Mouse (Mus musculus): ENCODE measurements around the gene Laptm5.

The Laptm5 gene

GRCm38 (mm10) chr4:130876016-130876726 is 36.8 kb upstream of the Laptm5 start:
- peaks cover 40% of the 10 kb centered on the region for H3K27me3 ChIP-seq (ENCODE audit: insufficient read depth, low read length)
- peaks cover 13% of the 10 kb centered on the region for H3K4me1 ChIP-seq (replicated peaks; ENCODE audit: low read depth, low read length)
- no peak overlapping the region for H3K4me3 ChIP-seq (replicated peaks; ENCODE audit: low read length)
- H3K9me3 ChIP-seq (ENCODE audit: low read length): no peaks in the 10 kb centered on the region
- no peak for TF ChIP-seq CTCF (conservative IDR thresholded peaks at IDR 0.05; ENCODE audit: low read length)
- H3K36me3 ChIP-seq (ENCODE audit: insufficient read depth, low read length): no peaks in the 10 kb centered on the region

- H3K27me3 ChIP-seq (ENCODE audit: insufficient read depth, low read length): peaks cover 44% of the 10 kb centered on the region
- no peaks in the 10 kb centered on the region for H3K36me3 ChIP-seq (ENCODE audit: insufficient read depth, low read length)
- H3K9me3 ChIP-seq (ENCODE audit: low read length): no peaks in the 10 kb centered on the region
- H3K4me1 ChIP-seq (replicated peaks; ENCODE audit: low read depth, low read length): peaks cover 26% of the 10 kb centered on the region
- no peak for TF ChIP-seq NANOG (IDR thresholded peaks at IDR 0.05; ENCODE audit: borderline replicate concordance, low read length)
- TF ChIP-seq CTCF (conservative IDR thresholded peaks at IDR 0.05; ENCODE audit: low read length): peak; percentile 67
- H3K4me3 ChIP-seq (replicated peaks; ENCODE audit: low read length): no peak overlapping the region
Measured at GRCm38 (mm10) chr4:130878273-130879047, 34.5 kb upstream of the Laptm5 start.

- no peak for TF ChIP-seq CTCF (conservative IDR thresholded peaks at IDR 0.05; ENCODE audit: low read length)
- no peak for TF ChIP-seq NANOG (IDR thresholded peaks at IDR 0.05; ENCODE audit: borderline replicate concordance, low read length)
- TF ChIP-seq POU5F1 (IDR thresholded peaks at IDR 0.05; ENCODE audit: borderline replicate concordance, low read length): no peak
- Histone ChIP-seq H3K27me3 (ENCODE audit: insufficient read depth, low read length) (peaks cover 44% of the 10 kb centered on the region), H3K4me1 (replicated peaks; ENCODE audit: low read depth, low read length) (peaks cover 27% of the 10 kb centered on the region), H3K9me3 (ENCODE audit: low read length) (no peaks in the 10 kb centered on the region), H3K4me3 (replicated peaks; ENCODE audit: low read length) (no peak overlapping the region), H3K36me3 (ENCODE audit: insufficient read depth, low read length) (no peaks in the 10 kb centered on the region)
Measured at GRCm38 (mm10) chr4:130879048-130879384, 33.9 kb upstream of the Laptm5 start.

- no peak for TF ChIP-seq CTCF (conservative IDR thresholded peaks at IDR 0.05; ENCODE audit: low read length)
- Histone ChIP-seq H3K36me3 (ENCODE audit: insufficient read depth, low read length) (no peaks in the 10 kb centered on the region), H3K9me3 (ENCODE audit: low read length) (no peaks in the 10 kb centered on the region), H3K27me3 (ENCODE audit: insufficient read depth, low read length) (peaks cover 24% of the 10 kb centered on the region), H3K4me3 (replicated peaks; ENCODE audit: low read length) (no peak overlapping the region), H3K4me1 (replicated peaks; ENCODE audit: low read depth, low read length) (peaks cover 30% of the 10 kb centered on the region)
Measured at GRCm38 (mm10) chr4:130881336-130881735, 31.6 kb upstream of the Laptm5 start.

- Histone ChIP-seq H3K36me3 (ENCODE audit: insufficient read depth, low read length) (no peaks in the 10 kb centered on the region), H3K4me1 (replicated peaks; ENCODE audit: low read depth, low read length) (peaks cover 30% of the 10 kb centered on the region), H3K9me3 (ENCODE audit: low read length) (no peaks in the 10 kb centered on the region), H3K4me3 (replicated peaks; ENCODE audit: low read length) (no peak overlapping the region), H3K27me3 (ENCODE audit: insufficient read depth, low read length) (peaks cover 12% of the 10 kb centered on the region)
- TF ChIP-seq CTCF (conservative IDR thresholded peaks at IDR 0.05; ENCODE audit: low read length) (no peak), POU5F1 (IDR thresholded peaks at IDR 0.05; ENCODE audit: borderline replicate concordance, low read length) (no peak), NANOG (IDR thresholded peaks at IDR 0.05; ENCODE audit: borderline replicate concordance, low read length) (no peak)
Measured at GRCm38 (mm10) chr4:130882762-130883161, 30.2 kb upstream of the Laptm5 start.

GRCm38 (mm10) chr4:130883820-130884533 is 28.9 kb upstream of the Laptm5 start:
- H3K36me3 ChIP-seq (ENCODE audit: insufficient read depth, low read length): no peaks in the 10 kb centered on the region
- H3K4me3 ChIP-seq (replicated peaks; ENCODE audit: low read length): no peak overlapping the region
- H3K27me3 ChIP-seq (ENCODE audit: insufficient read depth, low read length): peaks cover 12% of the 10 kb centered on the region
- no peaks in the 10 kb centered on the region for H3K9me3 ChIP-seq (ENCODE audit: low read length)
- peaks cover 27% of the 10 kb centered on the region for H3K4me1 ChIP-seq (replicated peaks; ENCODE audit: low read depth, low read length)
- no peak for TF ChIP-seq NANOG (IDR thresholded peaks at IDR 0.05; ENCODE audit: borderline replicate concordance, low read length)
- TF ChIP-seq POU5F1 (IDR thresholded peaks at IDR 0.05; ENCODE audit: borderline replicate concordance, low read length): no peak
- no peak for TF ChIP-seq CTCF (conservative IDR thresholded peaks at IDR 0.05; ENCODE audit: low read length)

GRCm38 (mm10) chr4:130887148-130887745 is 25.7 kb upstream of the Laptm5 start:
- Histone ChIP-seq H3K36me3 (ENCODE audit: insufficient read depth, low read length) (no peaks in the 10 kb centered on the region), H3K4me1 (replicated peaks; ENCODE audit: low read depth, low read length) (peaks cover 21% of the 10 kb centered on the region), H3K9me3 (ENCODE audit: low read length) (no peaks in the 10 kb centered on the region), H3K4me3 (replicated peaks; ENCODE audit: low read length) (no peak overlapping the region), H3K27me3 (ENCODE audit: insufficient read depth, low read length) (0 out of 2 replicates have a peak, but pooled peaks cover 4% of the 10 kb centered on the region)
- no peak for TF ChIP-seq CTCF (conservative IDR thresholded peaks at IDR 0.05; ENCODE audit: low read length)
- TF ChIP-seq NANOG (IDR thresholded peaks at IDR 0.05; ENCODE audit: borderline replicate concordance, low read length): no peak
- TF ChIP-seq POU5F1 (IDR thresholded peaks at IDR 0.05; ENCODE audit: borderline replicate concordance, low read length): no peak

- Histone ChIP-seq H3K4me3 (replicated peaks; ENCODE audit: low read length) (no peak overlapping the region), H3K27me3 (ENCODE audit: insufficient read depth, low read length) (0 out of 2 replicates have a peak, but pooled peaks cover 3% of the 10 kb centered on the region), H3K4me1 (replicated peaks; ENCODE audit: low read depth, low read length) (peaks cover 6% of the 10 kb centered on the region; the same call in 1 of the 2 replicates), H3K9me3 (ENCODE audit: low read length) (no peaks in the 10 kb centered on the region), H3K36me3 (ENCODE audit: insufficient read depth, low read length) (no peaks in the 10 kb centered on the region)
- TF ChIP-seq POU5F1 (IDR thresholded peaks at IDR 0.05; ENCODE audit: borderline replicate concordance, low read length) (no peak), CTCF (conservative IDR thresholded peaks at IDR 0.05; ENCODE audit: low read length) (no peak), NANOG (IDR thresholded peaks at IDR 0.05; ENCODE audit: borderline replicate concordance, low read length) (no peak)
Measured at GRCm38 (mm10) chr4:130889777-130890510, 23.0 kb upstream of the Laptm5 start.
